Mouse (Mus musculus): ENCODE measurements at regions not wholly inside any gene's neighbourhood (a gene's known extent, or its start where the extent isn't known, plus 50 kb on each side); places are given as distances from the start of the nearest gene placed in this dataset.

DNA sequence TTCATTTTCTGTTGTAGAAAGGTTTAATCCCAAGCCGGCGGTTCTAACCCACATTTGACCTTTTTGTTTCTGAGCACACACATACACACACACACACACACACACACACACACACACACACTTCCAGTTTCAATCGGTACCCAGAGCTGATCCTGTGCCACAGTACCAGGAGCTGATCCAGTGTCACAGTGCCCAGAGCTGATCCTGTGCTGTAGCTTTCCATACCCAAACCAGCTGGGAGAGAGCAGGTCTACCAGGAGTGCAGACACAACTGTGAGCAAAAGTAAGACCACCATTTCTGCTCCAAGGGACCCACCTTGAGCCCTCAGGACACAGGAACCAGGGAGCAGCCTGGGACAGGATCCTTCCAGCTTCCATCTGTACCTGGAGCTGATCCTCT, 58.3 kb upstream of the Btbd35f25 start:
- no peak for TF ChIP-seq CTCF (IDR thresholded peaks at IDR 0.05; ENCODE audit: low read depth)
- no peak for TF ChIP-seq EP300 (optimal IDR thresholded peaks at IDR 0.05)
